Mouse (Mus musculus): ENCODE results near the gene Ssxb9.
"Not testable (repeated sequence)": the region's sequence is repeated elsewhere in the genome, so short reads cannot be mapped to it uniquely, and the experiment has no call there.

Ssxb9 gene

GRCm38 (mm10) chrX:8366678-8367077, at the start of gene Ssxb9:
Gene Ssxb9 (plus strand): TSS chrX:8366978.
- DNase-seq: not testable (repeated sequence)

GRCm38 (mm10) chrX:8327124-8327523, 39.7 kb upstream of the Ssxb9 start, which contains the start of gene Ssxb10:
Gene Ssxb10 (plus strand): TSS chrX:8327424.
- DNase-seq: no peak

- DNase-seq: not testable (repeated sequence)
Measured at GRCm38 (mm10) chrX:8413005-8413404, 46.2 kb downstream of the Ssxb9 start, which contains the start of gene Ssxb1. Gene Ssxb1 (plus strand): TSS chrX:8413305.

Measured in liver (tissue).